Mouse (Mus musculus): ENCODE measurements around the gene Larp4b. TPM values are rescaled to one million over a fixed set of nuclear protein-coding genes. Genes with fewer than 3 reads are reported as not detected.
"Not testable (repeated sequence)": the region's sequence is repeated elsewhere in the genome, so short reads cannot be mapped to it uniquely, and the experiment has no call there.

Larp4b gene
- 1.5 and 2.0 TPM in 2 replicates for polyA plus RNA-seq (2012)

DNA sequence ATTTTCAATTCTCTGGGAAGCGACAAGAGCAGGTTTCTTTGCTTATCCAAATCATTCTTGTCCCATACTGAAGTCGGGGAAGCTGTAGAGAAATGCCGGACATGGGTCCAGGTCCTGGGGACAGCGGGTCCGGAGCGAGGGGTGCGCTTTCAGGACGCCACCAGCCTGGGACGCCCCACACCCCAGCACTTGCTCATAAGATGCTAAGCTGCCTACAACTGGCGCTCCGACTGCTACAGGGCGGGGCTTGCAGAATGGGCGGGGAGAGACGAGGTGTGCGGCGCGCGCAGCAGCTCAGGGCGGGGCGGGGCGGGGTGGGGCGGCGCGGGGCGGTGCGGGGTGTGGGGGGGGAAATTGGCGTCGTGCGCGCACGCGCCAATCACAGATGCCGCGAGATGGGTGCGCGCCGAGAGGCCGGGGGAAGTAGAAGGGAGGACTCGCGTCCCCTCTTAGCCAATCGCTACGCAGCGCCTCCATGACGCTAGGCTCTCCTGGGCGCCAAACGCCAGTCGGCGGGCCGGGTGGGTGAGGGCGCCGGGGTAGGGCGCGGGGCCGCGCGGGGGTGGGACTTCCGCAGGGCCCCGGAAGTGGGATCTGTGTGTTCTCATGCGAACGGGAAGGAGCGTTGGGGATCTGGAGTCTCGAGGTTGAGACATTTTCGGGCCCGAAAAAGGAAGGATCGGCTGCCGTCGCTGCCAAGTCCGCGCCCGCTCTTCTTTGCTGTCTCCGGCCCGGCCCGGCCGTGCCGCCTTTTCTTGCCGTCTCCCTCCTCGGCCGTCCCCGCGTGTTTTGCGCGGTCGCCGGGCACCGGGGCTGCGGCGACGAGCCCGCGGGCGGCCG, at the start of gene Larp4b:
TSS of gene Larp4b (plus strand) at position 566 of the 840 bp plus-strand sequence.
- no peak for TF ChIP-seq GATA1 (IDR thresholded peaks at IDR 0.05; ENCODE audit: low read length)
- TF ChIP-seq TAL1 (IDR thresholded peaks at IDR 0.05; ENCODE audit: low read length), result no peak
- Histone ChIP-seq H3K4me3 (replicated peaks) (peak within 1 kb of the TSS; percentile 98), H3K36me3 (ENCODE audit: control insufficient read depth) (peaks cover 25% of the 10 kb centered on the region), H3K27me3 (ENCODE audit: control insufficient read depth) (no peaks in the 10 kb centered on the region), H3K9me3 (ENCODE audit: control insufficient read depth, low read length) (no peaks in the 10 kb centered on the region), H3K4me1 (ENCODE audit: control insufficient read depth) (peaks cover 57% of the 10 kb centered on the region)

DNA sequence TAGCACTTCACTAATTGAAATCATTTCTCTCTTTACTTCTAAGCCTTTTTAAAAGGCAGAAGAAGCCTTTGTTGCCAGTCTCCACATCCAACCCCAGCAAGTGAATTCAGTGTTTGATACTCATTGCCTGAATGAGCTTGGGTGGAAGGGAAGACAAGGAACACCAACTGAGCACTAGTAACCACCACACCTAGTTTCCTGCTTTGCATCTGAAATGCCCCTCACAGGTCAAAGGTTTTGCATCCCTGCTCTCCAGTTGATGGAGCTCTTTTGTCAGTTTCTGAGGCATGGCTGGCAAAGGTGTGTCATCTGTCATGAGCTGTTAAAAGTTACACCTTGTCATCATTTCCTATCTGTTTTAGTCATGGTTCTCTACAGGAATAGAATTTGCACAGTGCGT, 49.0 kb upstream of the Larp4b start:
- H3K4me3 ChIP-seq (replicated peaks), result no peak overlapping the region
- peaks cover 2% of the 10 kb centered on the region for H3K4me1 ChIP-seq (ENCODE audit: control insufficient read depth)
- no peaks in the 10 kb centered on the region for H3K36me3 ChIP-seq (ENCODE audit: control insufficient read depth)
- no peaks in the 10 kb centered on the region; the same call in 1 of the 2 replicates for H3K27me3 ChIP-seq (ENCODE audit: control insufficient read depth)
- TF ChIP-seq TAL1 (IDR thresholded peaks at IDR 0.05; ENCODE audit: low read length), result no peak
- TF ChIP-seq GATA1 (IDR thresholded peaks at IDR 0.05; ENCODE audit: low read length), result no peak
- H3K9me3 ChIP-seq (ENCODE audit: control insufficient read depth, low read length), result no peaks in the 10 kb centered on the region; the same call in 1 of the 2 replicates

GRCm38 (mm10) chr13:9052049-9052691, 41.5 kb upstream of the Larp4b start:
- H3K4me3 ChIP-seq (replicated peaks); H3K27me3 ChIP-seq (ENCODE audit: control insufficient read depth): not testable (repeated sequence)
- peaks cover 12% of the 10 kb centered on the region for H3K4me1 ChIP-seq (ENCODE audit: control insufficient read depth)

DNA sequence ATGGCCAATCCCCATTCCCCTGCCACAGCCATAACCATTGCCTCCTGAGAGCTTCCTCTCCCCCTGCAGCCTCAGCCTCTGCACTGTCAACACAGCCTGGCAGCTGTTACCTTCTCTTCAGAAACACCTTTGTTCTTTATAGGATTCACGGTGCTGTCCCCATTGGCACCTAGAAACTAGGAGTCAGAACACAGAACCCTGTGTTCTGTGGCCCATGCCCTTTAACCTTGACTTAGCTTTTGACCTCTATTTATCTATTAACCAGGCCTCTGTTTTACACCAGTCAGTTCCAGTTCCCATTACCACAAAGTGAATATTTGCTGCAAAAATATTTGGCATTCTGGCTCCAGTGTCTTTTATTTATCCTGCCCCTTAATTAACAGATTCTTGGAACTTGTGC, 36.4 kb upstream of the Larp4b start:
- H3K4me1 ChIP-seq (ENCODE audit: control insufficient read depth), result peaks cover 5% of the 10 kb centered on the region
- H3K9me3 ChIP-seq (ENCODE audit: control insufficient read depth, low read length), result no peaks in the 10 kb centered on the region
- H3K4me3 ChIP-seq (replicated peaks), result no peak overlapping the region
- H3K36me3 ChIP-seq (ENCODE audit: control insufficient read depth), result no peaks in the 10 kb centered on the region
- TF ChIP-seq GATA1 (IDR thresholded peaks at IDR 0.05; ENCODE audit: low read length) (no peak), TAL1 (IDR thresholded peaks at IDR 0.05; ENCODE audit: low read length) (no peak)
- no peaks in the 10 kb centered on the region for H3K27me3 ChIP-seq (ENCODE audit: control insufficient read depth)

More at GRCm38 (mm10) chr13:9052049-9052691, 41.5 kb upstream of the Larp4b start:
- not testable (repeated sequence) for H3K36me3 ChIP-seq (ENCODE audit: control insufficient read depth); H3K9me3 ChIP-seq (ENCODE audit: control insufficient read depth, low read length)

- no peaks in the 10 kb centered on the region for H3K27me3 ChIP-seq (ENCODE audit: control insufficient read depth)
- TF ChIP-seq GATA1 (IDR thresholded peaks at IDR 0.05; ENCODE audit: low read length) (no peak), TAL1 (IDR thresholded peaks at IDR 0.05; ENCODE audit: low read length) (no peak)
- no peaks in the 10 kb centered on the region for H3K4me1 ChIP-seq (ENCODE audit: control insufficient read depth)
- H3K4me3 ChIP-seq (replicated peaks), result no peak overlapping the region
- no peaks in the 10 kb centered on the region for H3K9me3 ChIP-seq (ENCODE audit: control insufficient read depth, low read length)
- H3K36me3 ChIP-seq (ENCODE audit: control insufficient read depth), result no peaks in the 10 kb centered on the region
Observed at GRCm38 (mm10) chr13:9058706-9059105, 35.0 kb upstream of the Larp4b start.

- H3K36me3 ChIP-seq (ENCODE audit: control insufficient read depth), result no peaks in the 10 kb centered on the region
- no peak overlapping the region for H3K4me3 ChIP-seq (replicated peaks)
- no peaks in the 10 kb centered on the region for H3K27me3 ChIP-seq (ENCODE audit: control insufficient read depth)
- no peaks in the 10 kb centered on the region for H3K9me3 ChIP-seq (ENCODE audit: control insufficient read depth, low read length)
- TF ChIP-seq TAL1 (IDR thresholded peaks at IDR 0.05; ENCODE audit: low read length), result no peak
- TF ChIP-seq GATA1 (IDR thresholded peaks at IDR 0.05; ENCODE audit: low read length), result no peak
- no peaks in the 10 kb centered on the region for H3K4me1 ChIP-seq (ENCODE audit: control insufficient read depth)
Observed at GRCm38 (mm10) chr13:9061394-9061793, 32.3 kb upstream of the Larp4b start.

DNA sequence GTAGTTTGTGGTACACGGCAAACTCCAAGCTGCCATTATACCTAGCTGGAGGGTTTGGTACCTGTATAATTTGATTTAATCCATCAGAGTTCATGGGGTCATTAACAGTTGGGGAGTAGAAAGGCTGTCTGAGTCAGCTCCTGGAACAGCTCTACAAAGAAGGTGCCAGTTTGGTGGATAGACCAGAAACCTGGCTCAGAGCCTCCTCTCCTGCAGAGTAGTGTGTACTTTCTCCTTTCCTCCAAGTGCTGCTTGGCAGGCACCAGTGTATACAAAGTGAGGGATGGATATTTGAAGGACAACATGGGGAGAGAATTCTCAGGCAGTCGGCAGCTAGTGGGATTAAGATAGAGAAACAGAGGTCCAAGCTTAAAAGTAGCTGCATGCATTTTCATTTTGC, 29.5 kb upstream of the Larp4b start:
- Histone ChIP-seq H3K27me3 (ENCODE audit: control insufficient read depth) (no peaks in the 10 kb centered on the region), H3K4me1 (ENCODE audit: control insufficient read depth) (no peaks in the 10 kb centered on the region), H3K9me3 (ENCODE audit: control insufficient read depth, low read length) (no peaks in the 10 kb centered on the region), H3K4me3 (replicated peaks) (no peak overlapping the region), H3K36me3 (ENCODE audit: control insufficient read depth) (no peaks in the 10 kb centered on the region)
- TF ChIP-seq TAL1 (IDR thresholded peaks at IDR 0.05; ENCODE audit: low read length) (no peak), GATA1 (IDR thresholded peaks at IDR 0.05; ENCODE audit: low read length) (no peak)

- Histone ChIP-seq H3K9me3 (ENCODE audit: control insufficient read depth, low read length) (no peaks in the 10 kb centered on the region), H3K4me3 (replicated peaks) (no peak overlapping the region), H3K36me3 (ENCODE audit: control insufficient read depth) (no peaks in the 10 kb centered on the region), H3K4me1 (ENCODE audit: control insufficient read depth) (no peaks in the 10 kb centered on the region), H3K27me3 (ENCODE audit: control insufficient read depth) (no peaks in the 10 kb centered on the region)
- TF ChIP-seq GATA1 (IDR thresholded peaks at IDR 0.05; ENCODE audit: low read length) (no peak), TAL1 (IDR thresholded peaks at IDR 0.05; ENCODE audit: low read length) (no peak)
Observed at GRCm38 (mm10) chr13:9066107-9066506, 27.6 kb upstream of the Larp4b start.

DNA sequence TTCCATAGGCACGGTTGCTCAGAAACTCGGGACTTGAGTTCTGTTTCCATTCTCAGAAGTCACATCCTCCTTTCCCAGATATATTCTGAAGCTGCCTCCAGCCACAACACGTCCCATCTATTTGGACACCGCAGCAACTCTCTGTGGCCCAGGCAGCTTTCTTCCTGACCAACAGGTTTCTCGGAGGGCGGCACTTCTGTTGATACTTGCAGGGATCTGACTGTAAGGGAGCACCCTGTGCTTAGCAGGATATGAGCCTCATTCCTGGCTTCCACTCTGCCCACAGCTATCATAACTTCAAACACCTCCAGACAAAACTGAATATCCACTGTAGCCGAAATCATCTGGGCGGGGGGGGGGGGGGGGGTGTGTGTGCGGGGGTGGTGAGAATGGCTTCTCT, 22.7 kb upstream of the Larp4b start:
- Histone ChIP-seq H3K36me3 (ENCODE audit: control insufficient read depth) (no peaks in the 10 kb centered on the region), H3K4me1 (ENCODE audit: control insufficient read depth) (no peaks in the 10 kb centered on the region), H3K27me3 (ENCODE audit: control insufficient read depth) (peaks cover 3% of the 10 kb centered on the region; the same call in 1 of the 2 replicates), H3K4me3 (replicated peaks) (no peak overlapping the region), H3K9me3 (ENCODE audit: control insufficient read depth, low read length) (no peaks in the 10 kb centered on the region)
- TF ChIP-seq GATA1 (IDR thresholded peaks at IDR 0.05; ENCODE audit: low read length) (no peak), TAL1 (IDR thresholded peaks at IDR 0.05; ENCODE audit: low read length) (no peak)

Data from erythroblast, embryonic 14.5 days (primary cell).